Mouse (Mus musculus) forebrain, embryonic 13.5 days (tissue): Measurements from ENCODE around the gene 2310022A10Rik. TPM values are rescaled to one million over a fixed set of nuclear protein-coding genes. Genes with fewer than 3 reads are reported as not detected.

Source experiments
- ATAC-seq: fragments of 200-750 bp; cut with Nextera tagmentation; 2 replicates; pipeline ENCODE4 v1.8.0; 2017
- H3K27ac ChIP-seq: fragments of 300-500 bp; sonication (generic); 2 replicates; pipeline ENCODE4 v1.5.1; 2015; ENCODE audit warnings: inconsistent platforms, mild to moderate bottlenecking, moderate library complexity
- H3K27me3 ChIP-seq: fragments of 300-500 bp; sonication (generic); 2 replicates; pipeline ENCODE4 v1.6.1; 2015; ENCODE audit warnings: mild to moderate bottlenecking, inconsistent platforms
- H3K36me3 ChIP-seq: fragments of 300-500 bp; sonication (generic); 2 replicates; pipeline ENCODE4 v1.6.1; 2015; ENCODE audit warnings: mild to moderate bottlenecking, inconsistent platforms; ENCODE audit not compliant: poor library complexity, severe bottlenecking
- H3K4me1 ChIP-seq: fragments of 300-500 bp; sonication (generic); 2 replicates; pipeline ENCODE4 v1.6.1; 2015; ENCODE audit warnings: inconsistent platforms
- H3K4me2 ChIP-seq: fragments of 300-500 bp; sonication (generic); 2 replicates; pipeline ENCODE4 v1.6.1; 2015; ENCODE audit warnings: inconsistent platforms, mild to moderate bottlenecking, moderate library complexity
- H3K4me3 ChIP-seq: fragments of 300-500 bp; sonication (generic); 2 replicates; pipeline ENCODE4 v1.5.1; 2015; ENCODE audit warnings: mild to moderate bottlenecking, inconsistent platforms
- H3K9ac ChIP-seq: fragments of 300-500 bp; sonication (generic); 2 replicates; pipeline ENCODE4 v1.6.1; 2015; ENCODE audit warnings: mild to moderate bottlenecking, inconsistent platforms
- H3K9me3 ChIP-seq: fragments of 300-500 bp; sonication (generic); replicated peaks from 2 replicates; pipeline ENCODE4 v1.6.1; 2016; ENCODE audit warnings: inconsistent platforms
- WGBS: fragments of 180-500 bp; shearing (Covaris S2); methylation state at CpG from one replicate; pipeline ENCODE4 v1.1.7; 2015; 5-methylcytosine and 5-hydroxymethylcytosine counted together
- polyA plus RNA-seq: library from polyadenylated mRNA; unstranded; fragments of >200 nt; fragmentation: Nextera tagmentation; extraction: Ambion mirVana; gene quantifications from 2 replicates; pipeline ENCODE4 v1.2.1, GENCODE M21; 2015

2310022A10Rik gene
- polyA plus RNA-seq, 1 experiment from 2014 or later = 35.1 TPM

DNA sequence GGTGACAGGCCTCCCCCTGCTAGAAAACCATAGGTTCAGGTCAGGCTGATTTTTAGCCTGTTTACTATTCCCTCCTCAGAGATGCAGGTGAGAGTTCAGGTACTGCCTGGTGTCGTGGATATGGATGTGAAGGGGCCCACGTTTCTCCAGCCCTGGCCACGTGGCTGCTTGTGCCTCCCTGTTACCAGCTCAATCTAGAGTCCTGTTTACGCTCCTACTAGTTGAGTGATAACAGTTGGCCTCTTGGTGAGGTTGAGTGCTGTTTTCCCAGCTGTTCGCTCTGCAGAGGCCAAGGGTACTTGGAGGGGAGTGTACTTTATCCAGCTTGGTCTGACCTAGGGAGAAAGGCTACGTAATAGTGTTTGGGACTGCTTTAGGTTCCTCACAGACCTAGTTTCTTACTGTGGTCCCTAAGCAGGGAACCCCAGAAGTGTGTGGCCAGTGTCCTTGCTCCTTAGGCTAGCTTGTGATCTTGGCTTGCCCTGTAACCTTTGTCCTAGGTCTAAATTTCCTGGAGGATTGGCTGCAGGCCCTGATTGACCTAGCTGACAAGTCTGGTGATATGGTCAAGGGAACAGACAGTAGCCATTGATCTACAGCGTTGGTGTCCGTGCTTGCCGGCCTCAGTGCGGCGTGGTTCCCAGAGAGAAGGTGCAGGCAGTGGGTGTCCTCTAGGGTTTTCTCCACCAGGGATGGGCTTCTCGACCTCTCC lies 40.1 kb downstream of the 2310022A10Rik start:
- peak overlapping the region; percentile 98 for H3K27ac ChIP-seq
- no peak for ATAC-seq
- no peaks in the 10 kb centered on the region for H3K27me3 ChIP-seq
- WGBS = 73% methylated on average over 12 of the region's 12 CpGs
- H3K4me1 ChIP-seq = peaks cover 32% of the 10 kb centered on the region
- no peaks in the 10 kb centered on the region for H3K9me3 ChIP-seq
- peak overlapping the region; percentile 74 for H3K4me3 ChIP-seq
- 0 out of 2 replicates have a peak, but pooled peaks cover 3% of the 10 kb centered on the region for H3K36me3 ChIP-seq
- peak overlapping the region; percentile 93 for H3K9ac ChIP-seq
- H3K4me2 ChIP-seq = peak overlapping the region; percentile 80

DNA sequence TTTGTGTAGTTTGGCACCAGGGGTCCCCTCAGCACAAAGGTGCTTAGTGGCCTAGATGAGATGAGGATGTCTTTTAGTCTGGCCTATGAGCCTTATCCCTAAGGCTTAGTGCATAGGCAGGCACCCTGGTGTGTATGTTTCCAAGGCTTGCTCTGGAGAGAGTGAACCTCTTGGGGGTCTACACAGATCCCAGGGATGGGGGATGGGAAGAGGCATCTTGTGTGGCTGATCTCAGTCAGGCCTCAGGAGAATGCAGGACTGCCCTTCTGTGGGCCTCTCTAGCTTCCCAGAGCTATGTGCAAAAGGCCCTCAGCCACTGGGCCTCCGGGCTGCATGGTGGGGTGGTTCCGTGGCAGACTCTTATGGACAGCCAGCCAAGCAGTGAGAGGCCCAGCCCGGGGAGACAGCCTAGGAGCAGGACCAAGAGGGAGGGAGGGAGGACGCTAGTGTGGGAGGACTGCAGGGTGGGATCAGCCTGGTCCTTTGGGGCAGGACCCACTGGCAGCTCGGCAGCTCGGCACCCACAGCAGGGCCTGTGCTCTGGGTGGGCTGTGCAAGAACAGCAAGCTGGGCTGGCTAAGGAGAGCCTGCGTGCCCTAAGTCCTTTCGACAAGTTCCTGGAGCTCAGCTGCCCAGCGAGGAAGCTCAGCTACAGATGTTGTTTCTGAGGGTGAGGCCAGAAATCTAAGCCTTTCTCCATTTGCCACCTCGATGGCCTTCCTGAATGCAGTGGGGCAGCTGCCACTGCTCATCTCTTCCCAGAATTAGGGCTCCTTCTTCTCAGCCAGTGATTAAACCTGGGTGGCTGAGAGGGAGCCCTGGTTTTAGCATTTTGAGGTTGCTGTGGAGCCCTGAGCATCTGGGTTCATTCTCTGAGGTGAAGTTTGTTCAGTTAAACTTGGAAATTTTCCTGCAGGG lies 43.8 kb downstream of the 2310022A10Rik start:
- Histone ChIP-seq H3K36me3 (0 out of 2 replicates have a peak, but pooled peaks cover 3% of the 10 kb centered on the region), H3K27ac (0 out of 2 replicates have a peak overlapping the region, but pooled peaks have one; percentile 41), H3K4me2 (no peak overlapping the region), H3K27me3 (no peaks in the 10 kb centered on the region), H3K9ac (no peak overlapping the region), H3K4me1 (peaks cover 56% of the 10 kb centered on the region), H3K4me3 (no peak overlapping the region), H3K9me3 (no peaks in the 10 kb centered on the region)
- WGBS = 67% methylated on average over 10 of the region's 10 CpGs
- no peak for ATAC-seq

DNA sequence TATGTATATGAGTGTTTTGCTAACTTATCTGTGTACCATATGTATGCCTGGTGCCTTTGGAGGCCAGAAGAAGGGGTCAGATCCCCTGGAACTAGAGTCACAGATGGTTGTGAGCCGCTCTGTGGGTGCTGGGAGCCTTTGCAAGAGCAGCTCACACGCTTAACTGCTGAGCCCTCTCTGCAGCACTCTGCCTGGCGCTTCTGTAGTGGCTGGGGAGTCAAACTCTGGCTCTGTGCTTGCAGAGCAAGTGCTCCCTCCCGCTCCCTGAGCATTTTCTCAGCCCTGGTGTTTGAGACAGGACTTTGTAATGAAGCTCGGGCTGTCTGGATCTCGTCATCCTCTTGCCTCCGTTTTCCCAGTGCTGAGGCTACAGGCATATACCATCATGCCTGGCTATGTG lies 45.0 kb downstream of the 2310022A10Rik start:
- H3K9ac ChIP-seq = no peak overlapping the region
- ATAC-seq = no peak
- WGBS = 85% methylated on average over 7 of the region's 7 CpGs
- no peaks in the 10 kb centered on the region for H3K9me3 ChIP-seq
- H3K27ac ChIP-seq = no peak overlapping the region
- H3K27me3 ChIP-seq = no peaks in the 10 kb centered on the region
- H3K36me3 ChIP-seq = 0 out of 2 replicates have a peak, but pooled peaks cover 3% of the 10 kb centered on the region
- H3K4me1 ChIP-seq = peaks cover 51% of the 10 kb centered on the region
- no peak overlapping the region for H3K4me2 ChIP-seq
- H3K4me3 ChIP-seq = no peak overlapping the region

DNA sequence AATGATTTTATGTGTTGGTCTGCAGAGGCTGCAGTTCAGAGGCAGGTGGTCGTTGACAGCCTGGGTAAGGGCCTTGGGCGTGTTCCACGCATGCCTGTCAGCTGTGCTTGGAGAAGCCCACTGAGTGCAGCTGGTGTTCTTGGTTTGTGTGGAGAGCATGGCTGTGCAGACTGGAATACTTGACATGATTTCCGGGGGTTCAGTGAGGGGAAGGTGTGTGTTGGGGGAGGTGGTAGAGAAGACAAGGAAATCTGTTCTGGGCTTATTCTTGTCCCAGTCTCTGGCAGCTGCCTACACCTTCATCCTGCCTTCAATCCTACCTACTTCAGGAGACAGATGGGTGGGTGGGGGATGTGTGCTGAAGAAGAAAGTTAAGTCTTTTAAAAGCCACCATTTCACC lies 48.6 kb downstream of the 2310022A10Rik start:
- Histone ChIP-seq H3K27me3 (no peaks in the 10 kb centered on the region), H3K4me2 (no peak overlapping the region), H3K27ac (peak overlapping the region; percentile 73), H3K4me1 (peaks cover 59% of the 10 kb centered on the region), H3K4me3 (no peak overlapping the region), H3K9me3 (no peaks in the 10 kb centered on the region), H3K9ac (no peak overlapping the region), H3K36me3 (no peaks in the 10 kb centered on the region)
- ATAC-seq = peak; percentile 69
- whole genome bisulfite sequencing = 72% methylated on average over 4 of the region's 4 CpGs

DNA sequence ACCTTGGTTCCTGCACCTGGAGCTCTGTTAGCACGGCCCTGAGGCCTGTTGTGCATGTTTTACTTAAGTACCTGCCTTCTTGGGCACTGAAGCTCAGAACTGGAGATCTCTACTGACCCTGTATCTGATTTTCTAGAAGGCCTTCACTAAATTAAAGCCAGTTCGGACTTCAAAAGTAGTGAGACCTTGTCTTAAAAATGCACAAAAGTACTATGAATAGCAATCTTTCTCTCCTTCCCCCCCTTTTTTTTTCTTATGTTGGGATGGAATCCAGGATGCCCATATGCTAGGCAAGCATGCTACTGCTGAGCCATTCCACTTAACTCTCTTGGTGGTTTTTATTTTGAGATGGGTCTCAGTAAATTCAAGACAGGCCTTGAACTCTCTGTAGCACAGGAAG lies 49.1 kb downstream of the 2310022A10Rik start:
- no peaks in the 10 kb centered on the region for H3K27me3 ChIP-seq
- no peaks in the 10 kb centered on the region for H3K36me3 ChIP-seq
- H3K4me2 ChIP-seq = no peak overlapping the region
- peaks cover 57% of the 10 kb centered on the region for H3K4me1 ChIP-seq
- no peak for ATAC-seq
- H3K9me3 ChIP-seq = no peaks in the 10 kb centered on the region
- WGBS = 86% methylated on average over 2 of the region's 2 CpGs
- H3K27ac ChIP-seq = peak overlapping the region; percentile 73
- no peak overlapping the region for H3K9ac ChIP-seq
- no peak overlapping the region for H3K4me3 ChIP-seq

DNA sequence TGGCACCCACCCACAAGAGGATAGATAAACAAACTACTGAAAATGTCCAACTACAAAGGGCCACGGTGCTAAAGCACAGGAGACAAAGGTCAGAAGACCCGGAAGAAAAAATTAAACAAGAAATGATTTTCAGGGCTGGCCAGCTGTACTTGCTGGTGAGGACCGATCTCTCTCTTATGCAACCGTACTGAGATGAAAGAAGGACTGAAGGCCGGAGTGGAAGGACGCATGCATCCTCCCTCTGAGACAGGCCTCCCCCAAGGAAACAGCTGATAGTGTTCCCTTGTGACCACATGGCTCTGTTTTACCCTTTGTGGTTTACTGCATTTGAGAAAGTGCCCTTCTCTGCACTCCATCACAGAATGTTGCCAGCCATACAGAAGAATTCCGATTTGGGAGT lies 49.8 kb downstream of the 2310022A10Rik start:
- Histone ChIP-seq H3K27me3 (no peaks in the 10 kb centered on the region), H3K36me3 (no peaks in the 10 kb centered on the region; the same call in 1 of the 2 replicates), H3K9ac (no peak overlapping the region), H3K4me3 (no peak overlapping the region), H3K27ac (no peak overlapping the region; the same call in 1 of the 2 replicates), H3K4me1 (peaks cover 63% of the 10 kb centered on the region), H3K9me3 (no peaks in the 10 kb centered on the region), H3K4me2 (no peak overlapping the region)
- WGBS = 87% methylated on average over 7 of the region's 7 CpGs
- ATAC-seq = no peak

DNA sequence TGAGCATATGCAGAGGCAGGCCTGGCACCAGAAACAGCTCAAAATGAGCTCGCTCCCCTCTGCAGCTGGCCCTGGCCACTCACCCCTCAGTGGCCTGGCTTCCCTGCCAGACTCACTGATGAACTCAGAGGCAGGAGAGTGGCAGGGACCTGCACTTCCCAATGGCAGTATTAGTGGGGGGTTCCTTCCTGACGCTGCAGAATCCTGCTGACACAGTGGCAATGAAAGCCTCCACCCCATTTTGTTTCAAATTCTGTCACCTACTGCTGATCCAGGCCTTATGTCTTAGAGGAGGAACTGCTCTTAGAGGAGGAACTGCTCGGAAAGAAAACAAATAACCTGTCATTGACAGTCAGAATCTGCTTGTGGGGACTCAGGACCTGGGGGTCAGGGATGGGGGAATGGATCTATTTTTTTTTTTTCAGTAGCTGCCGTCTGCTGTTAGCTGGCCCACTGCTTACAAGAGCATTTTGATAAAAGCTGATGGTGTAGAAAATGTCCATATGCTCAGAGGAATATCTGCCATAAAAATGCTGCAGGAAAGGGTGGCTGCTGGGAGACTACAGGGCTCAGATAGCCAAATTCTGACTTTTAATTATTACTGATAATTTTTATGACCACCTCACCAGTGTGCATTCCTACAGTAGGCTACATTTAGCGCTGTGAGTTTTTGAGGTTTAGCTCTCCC lies 51.8 kb downstream of the 2310022A10Rik start:
- H3K4me2 ChIP-seq = no peak overlapping the region
- H3K4me1 ChIP-seq = peaks cover 59% of the 10 kb centered on the region
- H3K9ac ChIP-seq = peak overlapping the region; percentile 9; the same call in 1 of the 2 replicates
- no peak for ATAC-seq
- H3K36me3 ChIP-seq = peaks cover 14% of the 10 kb centered on the region
- H3K9me3 ChIP-seq = no peaks in the 10 kb centered on the region
- peak overlapping the region; percentile 76 for H3K27ac ChIP-seq
- no peaks in the 10 kb centered on the region for H3K27me3 ChIP-seq
- 60% methylated on average over 5 of the region's 5 CpGs for WGBS
- no peak overlapping the region for H3K4me3 ChIP-seq

DNA sequence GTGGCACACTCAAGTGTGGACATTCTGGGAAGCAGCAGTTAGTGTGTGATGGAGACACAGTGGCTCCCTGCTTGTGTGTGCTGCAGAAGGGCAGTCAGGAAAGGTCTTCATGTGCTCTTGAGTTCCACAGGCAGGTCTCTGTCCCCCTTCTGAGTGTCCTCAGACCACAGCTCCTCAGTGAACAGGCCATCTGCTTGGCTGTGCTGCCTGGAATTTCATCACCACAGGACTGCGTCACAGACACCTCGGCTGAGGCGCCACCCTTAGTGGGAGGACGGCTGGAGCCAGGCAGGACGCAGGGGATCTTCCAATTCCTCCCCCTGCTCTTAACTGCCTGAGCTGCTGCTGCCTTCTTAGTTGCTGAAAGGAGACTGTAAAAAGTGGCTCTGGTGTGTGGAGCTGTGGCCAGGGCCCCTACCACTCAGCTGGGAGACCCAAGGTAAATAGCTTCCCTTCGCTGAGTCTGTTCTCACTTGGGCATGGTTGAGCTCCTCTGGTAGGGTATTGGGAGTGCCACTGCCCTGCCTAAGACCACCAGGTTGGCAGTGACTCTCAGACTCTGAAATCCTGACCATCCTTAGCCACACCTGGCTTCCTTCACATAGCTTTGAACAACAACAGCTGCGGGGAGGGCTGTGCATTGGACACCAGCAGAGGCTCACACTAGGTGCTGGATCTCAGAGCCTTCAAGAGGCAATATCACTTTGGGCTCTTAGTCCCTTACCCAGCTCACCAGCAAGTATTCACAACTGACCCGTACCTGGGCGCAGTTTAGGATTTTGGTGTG lies 52.7 kb downstream of the 2310022A10Rik start:
- Histone ChIP-seq H3K27me3 (no peaks in the 10 kb centered on the region), H3K4me1 (peaks cover 52% of the 10 kb centered on the region), H3K4me3 (no peak overlapping the region), H3K9ac (peak overlapping the region; percentile 9; the same call in 1 of the 2 replicates), H3K9me3 (no peaks in the 10 kb centered on the region), H3K27ac (peak overlapping the region; percentile 76), H3K36me3 (peaks cover 23% of the 10 kb centered on the region), H3K4me2 (no peak overlapping the region)
- ATAC-seq = no peak
- WGBS = 81% methylated on average over 9 of the region's 9 CpGs

DNA sequence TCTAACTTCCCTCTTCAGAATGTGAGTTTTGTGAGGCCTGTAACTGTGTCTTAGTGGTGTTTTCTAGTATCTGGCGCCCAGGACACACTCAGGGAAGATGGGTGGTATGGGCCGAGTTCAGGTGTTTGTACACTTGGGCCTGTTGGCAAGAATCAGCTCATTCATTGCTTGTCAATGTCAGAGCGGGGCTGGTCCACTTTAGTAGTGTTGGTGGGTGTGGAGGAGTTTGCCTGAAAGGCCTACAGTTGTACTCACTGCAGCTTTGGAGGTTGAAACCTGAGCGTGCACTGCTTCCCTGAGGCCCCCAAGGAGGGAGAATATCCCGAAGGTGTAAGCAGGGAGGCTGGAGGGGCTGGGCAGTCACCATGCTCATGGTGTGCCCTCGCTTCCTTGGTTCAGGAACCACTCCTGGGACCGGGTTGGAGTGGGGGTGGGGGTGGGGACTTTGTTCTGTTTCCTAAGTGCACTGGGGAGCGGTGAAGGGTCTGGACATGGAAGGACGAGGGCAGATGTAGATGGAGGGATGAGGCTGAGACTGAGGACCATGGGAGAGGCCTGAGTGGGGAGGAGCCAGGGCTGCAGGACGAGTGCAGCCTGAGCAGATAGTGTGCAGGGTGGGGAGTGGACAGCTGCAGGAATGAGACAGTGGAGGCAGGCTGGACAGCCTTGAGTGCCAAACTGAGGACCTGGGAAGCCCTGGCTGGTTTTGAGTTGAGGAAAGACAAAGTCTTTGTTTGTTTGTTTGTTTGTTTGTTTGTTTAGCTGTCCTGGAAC lies 53.6 kb downstream of the 2310022A10Rik start:
- Histone ChIP-seq H3K9ac (no peak overlapping the region), H3K9me3 (no peaks in the 10 kb centered on the region), H3K27ac (no peak overlapping the region), H3K4me3 (no peak overlapping the region), H3K36me3 (peaks cover 28% of the 10 kb centered on the region), H3K4me1 (peaks cover 45% of the 10 kb centered on the region), H3K4me2 (no peak overlapping the region), H3K27me3 (no peaks in the 10 kb centered on the region)
- no peak for ATAC-seq
- WGBS = 72% methylated on average over 10 of the region's 10 CpGs

DNA sequence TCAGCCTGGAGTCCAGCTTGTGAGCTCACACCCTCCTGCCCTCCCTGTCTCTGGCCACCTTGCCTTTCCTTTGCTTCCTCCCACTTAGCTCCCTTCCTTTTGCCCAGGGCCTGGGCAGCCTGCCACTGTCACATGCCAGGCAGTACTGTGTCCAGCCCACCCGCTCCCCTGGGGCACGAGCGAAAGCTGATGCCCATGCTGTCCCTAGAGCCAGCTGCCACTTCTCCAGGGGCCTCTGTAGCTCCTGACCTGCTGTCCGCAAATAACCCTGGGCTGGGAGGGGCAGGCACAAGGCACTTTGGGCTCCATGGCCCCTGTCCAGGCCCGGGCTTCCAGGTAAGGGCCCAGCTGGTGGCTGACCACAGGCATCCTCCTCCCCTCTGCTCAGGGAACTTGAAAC lies 54.5 kb downstream of the 2310022A10Rik start:
- Histone ChIP-seq H3K9ac (no peak overlapping the region), H3K27me3 (no peaks in the 10 kb centered on the region), H3K36me3 (peaks cover 28% of the 10 kb centered on the region), H3K4me3 (no peak overlapping the region), H3K4me1 (peaks cover 41% of the 10 kb centered on the region), H3K27ac (peak overlapping the region; percentile 19; the same call in 1 of the 2 replicates), H3K4me2 (no peak overlapping the region), H3K9me3 (no peaks in the 10 kb centered on the region)
- ATAC-seq = no peak
- WGBS = 82% methylated on average over 5 of the region's 5 CpGs
